Mouse (Mus musculus): Measurements from ENCODE around the gene Rsph1.

- no peak for TF ChIP-seq POLR2A (IDR thresholded peaks at IDR 0.05; ENCODE audit: borderline replicate concordance, low read depth, low read length)
- TF ChIP-seq CTCF (IDR thresholded peaks at IDR 0.05; ENCODE audit: low read depth, low read length): no peak
Measured at GRCm38 (mm10) chr17:31286492-31286891, 9.3 kb upstream of the Rsph1 start, which contains the start of gene Slc37a1.
